Mouse (Mus musculus) urinary bladder, postnatal 36 days (tissue): ENCODE results near the gene Tnfsf12.

Source experiments
- DNase-seq, 2 experiments: peaks; one replicate each; pipeline ENCODE4 v3.0.0; 2022; ENCODE audit warnings: low spot score in 2 of 2, mixed read lengths in 1 of 2

Gene Tnfsf12

GRCm38 (mm10) chr11:69655264-69656064 lies 40.2 kb downstream of the Tnfsf12 start, which contains the start of gene Sox15:
Gene Sox15 (plus strand): TSS chr11:69655314.
- peak; percentile 70 to 72 for DNase-seq

GRCm38 (mm10) chr11:69654760-69655159 lies 40.9 kb downstream of the Tnfsf12 start:
- DNase-seq = peak in 1 of 2 experiments; percentile 54

DNA sequence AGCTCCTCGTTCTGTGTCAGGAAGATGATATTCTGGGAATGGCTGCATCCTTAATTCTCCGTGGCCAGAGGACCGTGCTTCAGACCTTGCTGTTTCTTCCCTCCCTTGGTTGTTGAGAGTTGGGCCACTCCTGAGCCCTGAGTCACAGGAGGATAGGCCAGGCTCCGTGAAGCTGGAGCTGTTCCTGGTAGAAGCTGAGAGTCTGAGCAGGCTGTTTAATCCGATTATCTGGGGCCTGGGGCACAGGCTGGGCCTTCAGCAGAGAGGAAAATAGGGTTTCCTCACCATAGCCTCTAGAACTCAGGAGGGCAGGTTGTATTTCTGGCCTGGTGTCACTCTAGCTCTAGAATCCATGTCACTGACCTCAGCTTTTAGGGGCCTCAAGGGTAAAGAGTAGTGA lies 42.2 kb downstream of the Tnfsf12 start:
- DNase-seq = no peak

- DNase-seq = no peak
These were observed 49.8 kb downstream of the Tnfsf12 start for GRCm38 (mm10) chr11:69645860-69646259.
